Mouse (Mus musculus): ENCODE measurements at regions not wholly inside any gene's neighbourhood (a gene's known extent, or its start where the extent isn't known, plus 50 kb on each side); places are given as distances from the start of the nearest gene placed in this dataset.
A peak's percentile ranks its signal among the peaks of the same experiment; 100 is the strongest.

DNA sequence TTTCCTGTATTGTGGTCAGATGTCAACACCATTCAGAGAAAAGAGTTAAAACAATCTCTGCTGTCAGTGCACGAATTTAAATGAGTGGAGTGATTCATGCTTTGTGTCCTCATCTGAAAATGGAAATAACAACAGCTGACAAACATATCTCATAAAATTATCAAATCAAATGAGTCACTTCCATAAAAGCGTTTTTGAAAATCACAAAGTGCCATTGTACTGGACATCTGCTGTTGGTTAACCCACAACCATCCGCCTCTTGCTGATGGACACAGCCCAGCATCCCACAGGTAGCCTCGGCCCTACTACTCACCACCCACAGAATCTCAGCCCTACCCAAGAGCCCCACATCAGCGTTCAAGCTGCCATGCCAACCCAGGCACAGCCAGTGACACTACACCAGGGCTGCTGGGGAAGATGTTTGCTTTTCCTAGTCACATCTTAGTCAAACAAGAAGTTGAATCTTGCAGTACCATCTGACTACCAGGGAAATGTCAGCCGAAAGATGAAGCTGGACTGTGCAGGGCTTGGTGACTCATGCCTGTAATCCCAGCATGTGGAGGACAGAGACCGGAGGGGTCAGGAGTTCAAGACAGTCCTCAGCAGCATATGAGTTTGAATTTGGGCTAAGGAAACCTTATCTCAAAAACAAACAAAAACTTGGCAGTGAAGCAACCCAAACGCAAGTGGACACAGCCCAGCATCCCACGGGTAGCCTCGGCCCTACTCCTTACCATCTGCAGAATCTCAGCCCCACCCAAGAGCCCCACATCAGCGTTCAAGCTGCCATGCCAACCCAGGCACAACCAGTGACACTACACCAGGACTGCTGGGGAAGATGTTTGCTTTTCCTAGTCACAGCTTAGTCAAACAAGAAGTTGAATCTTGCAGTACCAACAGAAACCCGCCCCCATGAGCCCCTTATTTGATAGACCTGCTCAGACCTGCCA is 131.9 kb upstream of the Noct start:
- H3K27ac ChIP-seq (ENCODE audit: low read length), result no peak overlapping the region
- H3K9me3 ChIP-seq (ENCODE audit: low read length), result no peaks in the 10 kb centered on the region
- WGBS, result 49% methylated on average over 12 of the region's 12 CpGs
- H3K4me2 ChIP-seq (replicated peaks; ENCODE audit: low read depth, low read length), result no peak overlapping the region
- no peak overlapping the region for H3K9ac ChIP-seq (replicated peaks; ENCODE audit: low read length)
- H3K4me1 ChIP-seq (ENCODE audit: insufficient read depth, low read length), result no peaks in the 10 kb centered on the region
- peak; percentile 61; the same call in 1 of the 2 replicates for ATAC-seq (ENCODE audit: low FRiP score, low TSS enrichment)
- H3K27me3 ChIP-seq (ENCODE audit: insufficient read depth, low read length), result no peaks in the 10 kb centered on the region
- no peaks in the 10 kb centered on the region for H3K36me3 ChIP-seq (ENCODE audit: insufficient read depth, low read length)
- H3K4me3 ChIP-seq (ENCODE audit: low read length), result no peak overlapping the region

DNA sequence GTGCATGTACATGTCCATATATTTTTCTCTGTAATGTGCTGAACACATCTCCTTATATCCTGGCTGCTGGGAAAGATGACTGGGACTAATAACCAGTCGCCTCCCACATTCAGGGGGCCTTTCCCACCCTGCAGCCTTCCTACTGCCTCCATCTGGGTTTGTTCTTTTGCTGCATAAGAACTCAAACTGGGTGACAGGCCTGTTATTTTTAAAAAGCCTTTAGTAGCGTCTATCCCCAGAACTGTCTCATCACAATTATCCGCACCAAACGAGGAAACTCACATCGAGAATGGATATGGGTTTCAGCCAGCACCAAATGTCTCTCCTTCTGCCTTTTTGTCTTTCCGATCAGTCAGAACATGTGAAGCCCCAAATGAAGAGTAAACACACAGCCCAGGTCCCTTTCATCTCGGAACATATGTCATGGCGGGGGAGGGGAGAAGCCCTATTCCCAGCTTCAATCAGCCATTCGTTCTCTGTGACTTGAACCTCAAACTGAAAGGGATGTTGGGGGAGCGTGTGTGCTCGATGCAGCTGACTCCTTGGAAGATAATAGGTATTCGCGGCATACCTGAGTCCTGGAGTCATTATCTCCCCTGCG is 128.3 kb upstream of the Noct start:
- Histone ChIP-seq H3K4me1 (ENCODE audit: insufficient read depth, low read length) (no peaks in the 10 kb centered on the region), H3K36me3 (ENCODE audit: insufficient read depth, low read length) (no peaks in the 10 kb centered on the region), H3K27me3 (ENCODE audit: insufficient read depth, low read length) (no peaks in the 10 kb centered on the region), H3K9me3 (ENCODE audit: low read length) (no peaks in the 10 kb centered on the region), H3K27ac (ENCODE audit: low read length) (no peak overlapping the region), H3K4me3 (ENCODE audit: low read length) (no peak overlapping the region), H3K4me2 (replicated peaks; ENCODE audit: low read depth, low read length) (0 out of 2 replicates have a peak overlapping the region, but pooled peaks have one; percentile 2), H3K9ac (replicated peaks; ENCODE audit: low read length) (no peak overlapping the region)
- ATAC-seq (ENCODE audit: low FRiP score, low TSS enrichment), result no peak
- 33% methylated on average over 14 of the region's 14 CpGs for WGBS

- Histone ChIP-seq H3K4me2 (replicated peaks; ENCODE audit: low read depth, low read length) (no peak overlapping the region), H3K36me3 (ENCODE audit: insufficient read depth, low read length) (no peaks in the 10 kb centered on the region), H3K4me3 (ENCODE audit: low read length) (no peak overlapping the region), H3K27me3 (ENCODE audit: insufficient read depth, low read length) (no peaks in the 10 kb centered on the region), H3K9ac (replicated peaks; ENCODE audit: low read length) (no peak overlapping the region), H3K4me1 (ENCODE audit: insufficient read depth, low read length) (no peaks in the 10 kb centered on the region), H3K27ac (ENCODE audit: low read length) (no peak overlapping the region), H3K9me3 (ENCODE audit: low read length) (no peaks in the 10 kb centered on the region)
- 40% methylated on average over 6 of the region's 6 CpGs for WGBS
- no peak for ATAC-seq (ENCODE audit: low FRiP score, low TSS enrichment)
Observed at GRCm38 (mm10) chr3:51096545-51096944, 127.7 kb upstream of the Noct start.

DNA sequence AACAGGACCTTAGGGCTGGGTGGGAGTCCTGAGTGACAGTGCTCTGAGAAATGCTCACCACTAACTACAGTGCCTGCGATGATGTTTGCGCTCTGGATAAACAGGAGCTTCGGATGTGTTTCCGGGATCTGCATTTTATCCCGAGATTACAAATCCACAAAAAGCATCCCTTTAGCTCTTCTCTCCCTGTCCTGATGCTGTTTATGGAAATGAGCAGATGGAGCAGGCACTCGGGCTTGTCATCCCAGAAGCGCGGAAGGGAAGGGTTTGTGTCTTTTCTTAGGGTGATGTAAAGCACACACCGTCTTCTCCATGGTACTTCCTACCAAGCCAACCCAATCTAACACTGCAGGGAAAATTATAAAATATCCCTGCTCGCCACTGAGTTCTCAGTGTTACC is 126.9 kb upstream of the Noct start:
- Histone ChIP-seq H3K36me3 (ENCODE audit: insufficient read depth, low read length) (no peaks in the 10 kb centered on the region), H3K9ac (replicated peaks; ENCODE audit: low read length) (no peak overlapping the region), H3K4me3 (ENCODE audit: low read length) (no peak overlapping the region), H3K27me3 (ENCODE audit: insufficient read depth, low read length) (no peaks in the 10 kb centered on the region), H3K9me3 (ENCODE audit: low read length) (no peaks in the 10 kb centered on the region), H3K4me1 (ENCODE audit: insufficient read depth, low read length) (no peaks in the 10 kb centered on the region), H3K27ac (ENCODE audit: low read length) (no peak overlapping the region), H3K4me2 (replicated peaks; ENCODE audit: low read depth, low read length) (no peak overlapping the region)
- 89% methylated on average over 10 of the region's 10 CpGs for WGBS
- no peak for ATAC-seq (ENCODE audit: low FRiP score, low TSS enrichment)

- no peak for ATAC-seq (ENCODE audit: low FRiP score, low TSS enrichment)
- no peak overlapping the region for H3K27ac ChIP-seq (ENCODE audit: low read length)
- H3K27me3 ChIP-seq (ENCODE audit: insufficient read depth, low read length), result no peaks in the 10 kb centered on the region
- H3K36me3 ChIP-seq (ENCODE audit: insufficient read depth, low read length), result no peaks in the 10 kb centered on the region
- H3K9ac ChIP-seq (replicated peaks; ENCODE audit: low read length), result no peak overlapping the region
- no peaks in the 10 kb centered on the region for H3K9me3 ChIP-seq (ENCODE audit: low read length)
- H3K4me1 ChIP-seq (ENCODE audit: insufficient read depth, low read length), result no peaks in the 10 kb centered on the region
- H3K4me3 ChIP-seq (ENCODE audit: low read length), result no peak overlapping the region
- H3K4me2 ChIP-seq (replicated peaks; ENCODE audit: low read depth, low read length), result no peak overlapping the region
- WGBS, result 90% methylated on average over 7 of the region's 7 CpGs
Observed at GRCm38 (mm10) chr3:51099966-51100365, 124.3 kb upstream of the Noct start.

DNA sequence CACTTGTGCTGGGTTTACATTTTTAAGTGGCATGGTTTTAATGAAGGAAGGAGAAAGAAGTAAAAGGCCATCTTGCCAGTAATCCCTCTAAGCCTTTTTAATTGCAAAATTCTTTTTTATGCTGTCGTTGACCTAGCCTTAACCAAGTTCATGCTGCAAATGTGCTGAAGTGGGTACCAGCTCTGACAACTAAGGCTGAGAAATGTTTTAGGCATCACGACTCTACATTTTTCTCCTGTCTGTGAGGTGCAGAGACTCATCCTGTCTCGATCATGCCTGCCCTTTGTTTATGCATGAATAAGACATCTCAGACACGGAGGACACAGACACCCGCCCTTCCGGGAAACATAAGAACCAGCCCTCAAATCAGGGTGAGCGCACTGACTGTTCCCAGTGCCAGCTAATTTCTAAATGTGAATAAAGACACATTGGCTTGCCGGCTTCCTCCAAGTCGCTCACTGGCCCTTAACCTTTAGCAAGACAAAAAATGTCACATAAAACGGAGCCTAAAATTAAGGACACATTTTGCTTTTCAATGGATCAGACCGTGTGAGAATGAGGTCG is 115.5 kb upstream of the Noct start:
- WGBS, result 43% methylated on average over 12 of the region's 12 CpGs

GRCm38 (mm10) chr3:51111241-51111640 is 113.0 kb upstream of the Noct start:
- no peaks in the 10 kb centered on the region for H3K27me3 ChIP-seq (ENCODE audit: insufficient read depth, low read length)
- H3K9ac ChIP-seq (replicated peaks; ENCODE audit: low read length), result no peak overlapping the region
- ATAC-seq (ENCODE audit: low FRiP score, low TSS enrichment), result no peak
- no peaks in the 10 kb centered on the region for H3K4me1 ChIP-seq (ENCODE audit: insufficient read depth, low read length)
- H3K4me2 ChIP-seq (replicated peaks; ENCODE audit: low read depth, low read length), result no peak overlapping the region
- no peaks in the 10 kb centered on the region for H3K9me3 ChIP-seq (ENCODE audit: low read length)
- H3K4me3 ChIP-seq (ENCODE audit: low read length), result no peak overlapping the region
- 97% methylated on average over 11 of the region's 11 CpGs for WGBS
- no peaks in the 10 kb centered on the region for H3K36me3 ChIP-seq (ENCODE audit: insufficient read depth, low read length)
- H3K27ac ChIP-seq (ENCODE audit: low read length), result no peak overlapping the region

More for the DNA sequence above, 115.5 kb upstream of the Noct start:
- H3K27me3 ChIP-seq (ENCODE audit: insufficient read depth, low read length), result no peaks in the 10 kb centered on the region
- H3K27ac ChIP-seq (ENCODE audit: low read length), result no peak overlapping the region
- H3K36me3 ChIP-seq (ENCODE audit: insufficient read depth, low read length), result no peaks in the 10 kb centered on the region
- no peak for ATAC-seq (ENCODE audit: low FRiP score, low TSS enrichment)
- no peak overlapping the region for H3K4me3 ChIP-seq (ENCODE audit: low read length)
- no peaks in the 10 kb centered on the region for H3K9me3 ChIP-seq (ENCODE audit: low read length)
- H3K9ac ChIP-seq (replicated peaks; ENCODE audit: low read length), result no peak overlapping the region
- no peaks in the 10 kb centered on the region for H3K4me1 ChIP-seq (ENCODE audit: insufficient read depth, low read length)
- no peak overlapping the region for H3K4me2 ChIP-seq (replicated peaks; ENCODE audit: low read depth, low read length)

DNA sequence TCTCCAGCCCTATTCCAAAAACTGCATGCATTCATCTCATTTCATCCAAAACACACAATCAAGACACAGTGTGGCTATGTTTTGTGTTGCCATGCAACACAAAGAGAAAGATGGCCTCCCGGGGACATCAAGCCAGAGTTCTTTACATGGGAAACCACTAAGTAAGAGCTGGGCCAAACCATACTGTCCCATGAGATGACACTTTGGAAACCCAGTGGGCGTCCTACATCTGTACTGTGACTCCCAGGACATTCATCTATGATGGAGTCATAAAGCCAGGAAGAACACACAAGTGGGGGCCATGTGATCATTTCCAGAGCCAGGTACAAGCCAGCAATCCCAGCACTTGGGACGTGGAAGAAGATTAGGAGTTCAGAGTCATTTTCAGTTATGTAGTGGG is 111.9 kb upstream of the Noct start:
- H3K4me2 ChIP-seq (replicated peaks; ENCODE audit: low read depth, low read length), result no peak overlapping the region
- H3K9me3 ChIP-seq (ENCODE audit: low read length), result no peaks in the 10 kb centered on the region
- no peaks in the 10 kb centered on the region for H3K4me1 ChIP-seq (ENCODE audit: insufficient read depth, low read length)
- WGBS, result 92% methylated on average over 3 of the region's 3 CpGs
- no peak overlapping the region for H3K4me3 ChIP-seq (ENCODE audit: low read length)
- no peak for ATAC-seq (ENCODE audit: low FRiP score, low TSS enrichment)
- no peak overlapping the region for H3K27ac ChIP-seq (ENCODE audit: low read length)
- no peak overlapping the region for H3K9ac ChIP-seq (replicated peaks; ENCODE audit: low read length)
- no peaks in the 10 kb centered on the region for H3K36me3 ChIP-seq (ENCODE audit: insufficient read depth, low read length)
- no peaks in the 10 kb centered on the region for H3K27me3 ChIP-seq (ENCODE audit: insufficient read depth, low read length)

DNA sequence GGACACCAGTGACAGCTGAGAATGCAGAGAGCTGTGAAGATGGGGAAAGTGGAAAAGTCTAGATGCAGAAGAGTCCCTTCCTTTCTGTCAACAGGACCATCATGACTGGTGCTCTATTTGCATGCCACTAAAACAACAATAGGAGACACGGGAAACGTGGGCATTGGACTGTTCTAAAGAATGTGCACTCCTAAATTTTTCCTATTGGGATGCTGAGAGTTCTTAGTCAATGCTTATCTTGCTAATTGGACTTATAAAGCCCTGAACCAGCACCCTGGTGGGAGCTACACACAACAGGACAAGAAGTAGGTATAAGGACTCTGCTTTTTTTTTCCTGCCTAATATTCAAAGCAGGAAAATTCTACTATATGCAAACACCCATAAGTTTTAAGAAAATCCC is 108.3 kb upstream of the Noct start:
- 72% methylated on average over 2 of the region's 2 CpGs for WGBS
- H3K4me2 ChIP-seq (replicated peaks; ENCODE audit: low read depth, low read length), result no peak overlapping the region
- no peak for ATAC-seq (ENCODE audit: low FRiP score, low TSS enrichment)
- no peak overlapping the region for H3K4me3 ChIP-seq (ENCODE audit: low read length)
- no peaks in the 10 kb centered on the region for H3K9me3 ChIP-seq (ENCODE audit: low read length)
- no peaks in the 10 kb centered on the region for H3K4me1 ChIP-seq (ENCODE audit: insufficient read depth, low read length)
- no peaks in the 10 kb centered on the region for H3K27me3 ChIP-seq (ENCODE audit: insufficient read depth, low read length)
- no peaks in the 10 kb centered on the region for H3K36me3 ChIP-seq (ENCODE audit: insufficient read depth, low read length)
- H3K9ac ChIP-seq (replicated peaks; ENCODE audit: low read length), result no peak overlapping the region
- no peak overlapping the region for H3K27ac ChIP-seq (ENCODE audit: low read length)

DNA sequence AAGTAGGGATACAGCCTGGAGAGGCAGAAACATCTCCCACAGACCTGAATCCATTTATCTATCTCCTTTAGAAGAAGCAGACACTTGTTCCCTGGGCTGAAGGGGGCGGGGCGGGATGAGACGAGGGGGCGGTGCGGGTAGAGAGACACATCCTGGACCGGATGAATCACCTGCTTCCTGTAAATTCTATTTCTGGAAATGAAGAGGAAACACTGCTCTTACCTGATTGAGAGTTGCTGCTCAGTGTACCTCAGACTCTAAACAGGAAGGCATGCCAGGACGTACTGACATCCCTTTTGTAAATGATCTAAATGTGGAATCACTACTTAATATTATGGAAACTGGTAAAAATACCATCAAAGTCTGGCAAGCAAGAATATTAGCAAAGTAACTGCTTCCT is 105.5 kb upstream of the Noct start:
- 78% methylated on average over 7 of the region's 7 CpGs for WGBS

More for the DNA sequence above, 105.5 kb upstream of the Noct start:
- no peak overlapping the region for H3K4me2 ChIP-seq (replicated peaks; ENCODE audit: low read depth, low read length)
- no peak for ATAC-seq (ENCODE audit: low FRiP score, low TSS enrichment)
- H3K27ac ChIP-seq (ENCODE audit: low read length), result no peak overlapping the region
- H3K4me1 ChIP-seq (ENCODE audit: insufficient read depth, low read length), result 0 out of 2 replicates have a peak, but pooled peaks cover 4% of the 10 kb centered on the region
- H3K36me3 ChIP-seq (ENCODE audit: insufficient read depth, low read length), result no peaks in the 10 kb centered on the region
- no peaks in the 10 kb centered on the region for H3K9me3 ChIP-seq (ENCODE audit: low read length)
- no peak overlapping the region for H3K9ac ChIP-seq (replicated peaks; ENCODE audit: low read length)
- no peak overlapping the region for H3K4me3 ChIP-seq (ENCODE audit: low read length)
- H3K27me3 ChIP-seq (ENCODE audit: insufficient read depth, low read length), result no peaks in the 10 kb centered on the region

Data from kidney, embryonic 16.5 days (tissue).